Mouse (Mus musculus): ENCODE data around the gene Tmem256.
A peak's percentile ranks its signal among the peaks of the same experiment; 100 is the strongest.
"Not testable (repeated sequence)": the region's sequence is repeated elsewhere in the genome, so short reads cannot be mapped to it uniquely, and the experiment has no call there.

Tmem256 gene

DNA sequence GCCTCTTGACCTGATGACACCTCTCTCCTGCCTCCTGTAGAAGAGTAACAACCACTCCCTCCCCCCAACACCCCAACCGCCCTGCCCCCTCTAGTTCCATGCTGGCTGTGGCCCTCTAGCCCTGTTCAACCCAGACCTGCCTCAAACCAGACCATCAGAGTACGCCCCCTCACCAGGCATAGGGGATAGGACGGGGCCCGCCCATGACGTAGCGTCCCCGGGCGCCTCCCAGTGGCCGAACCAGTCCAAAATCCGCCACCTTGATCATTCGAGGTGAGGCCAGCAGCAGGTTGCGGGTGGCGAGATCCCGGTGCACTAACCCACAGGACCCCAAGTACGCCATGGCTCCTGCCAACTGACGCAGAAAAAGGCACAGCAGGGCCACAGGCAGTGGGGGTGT is 17.0 kb downstream of the Tmem256 start:
- no peak for DNase-seq (ENCODE audit: low spot score)

DNA sequence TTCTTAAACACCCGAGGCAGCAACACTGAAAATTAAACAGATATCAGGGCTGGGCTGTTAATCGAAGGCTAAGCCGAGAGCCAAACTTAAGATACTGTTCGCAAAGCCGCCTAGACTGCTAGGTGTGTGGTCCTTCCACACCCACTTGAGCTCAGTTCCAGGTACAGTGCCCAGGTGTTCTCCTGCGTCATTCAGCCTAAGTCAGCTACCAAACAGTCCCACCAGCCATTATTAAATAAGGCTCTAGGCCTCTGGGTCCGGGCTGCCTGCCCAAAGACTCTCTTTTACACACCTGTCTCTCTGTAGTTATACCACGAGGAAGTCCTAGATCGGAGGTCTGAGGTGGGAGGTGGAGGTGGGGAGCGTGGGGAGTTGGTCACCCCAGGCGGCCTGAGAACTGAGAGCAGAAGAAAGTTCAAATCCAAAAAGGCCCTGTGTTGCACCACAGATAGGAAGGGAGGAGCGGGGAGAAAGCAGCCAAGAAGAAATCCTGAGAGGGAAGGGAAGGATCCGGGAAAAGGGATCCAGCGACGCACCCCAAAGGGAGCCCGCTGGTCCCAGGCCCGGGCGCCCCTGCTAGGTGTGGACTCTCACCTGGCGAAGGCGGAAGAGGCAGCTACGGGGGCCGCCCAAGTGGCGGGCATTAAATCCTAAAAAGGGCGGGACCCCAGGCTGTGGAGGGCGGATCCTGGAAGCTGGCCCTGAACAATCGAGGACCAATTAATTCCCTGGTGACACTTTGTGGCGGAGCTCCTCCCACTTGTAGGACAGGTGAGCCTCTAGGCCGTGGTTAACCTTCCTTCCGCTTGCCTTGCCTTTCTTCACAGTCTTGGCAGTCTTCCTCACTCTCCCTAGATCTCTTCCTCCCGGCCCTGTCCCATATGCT is 20.0 kb downstream of the Tmem256 start, which contains the start of gene Tnk1:
Tnk1 (minus strand) TSS at position 618 of the 886 bp plus-strand sequence.
- peak; percentile 75 for DNase-seq (ENCODE audit: low spot score)

DNA sequence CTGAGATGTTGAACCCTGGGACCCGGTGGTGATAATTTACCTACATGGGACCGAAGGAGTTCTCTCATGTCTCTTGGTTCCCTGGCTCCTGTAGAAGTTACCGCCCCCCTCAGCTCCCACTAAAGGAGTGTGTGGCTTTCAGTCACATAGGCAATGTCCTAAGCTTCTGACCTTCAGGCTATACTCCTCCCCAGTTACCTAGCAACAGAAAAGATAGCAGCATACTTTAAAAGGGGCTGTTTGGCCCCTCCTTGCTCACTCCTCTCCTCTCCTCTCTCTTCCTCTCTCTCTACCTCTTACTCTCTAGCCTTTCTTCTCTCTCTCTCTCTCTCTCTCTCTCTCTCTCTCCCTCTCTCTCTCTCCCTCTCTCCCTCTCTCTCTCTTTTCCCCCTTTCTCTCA is 25.4 kb downstream of the Tmem256 start:
- not testable (repeated sequence) for DNase-seq (ENCODE audit: low spot score)

DNA sequence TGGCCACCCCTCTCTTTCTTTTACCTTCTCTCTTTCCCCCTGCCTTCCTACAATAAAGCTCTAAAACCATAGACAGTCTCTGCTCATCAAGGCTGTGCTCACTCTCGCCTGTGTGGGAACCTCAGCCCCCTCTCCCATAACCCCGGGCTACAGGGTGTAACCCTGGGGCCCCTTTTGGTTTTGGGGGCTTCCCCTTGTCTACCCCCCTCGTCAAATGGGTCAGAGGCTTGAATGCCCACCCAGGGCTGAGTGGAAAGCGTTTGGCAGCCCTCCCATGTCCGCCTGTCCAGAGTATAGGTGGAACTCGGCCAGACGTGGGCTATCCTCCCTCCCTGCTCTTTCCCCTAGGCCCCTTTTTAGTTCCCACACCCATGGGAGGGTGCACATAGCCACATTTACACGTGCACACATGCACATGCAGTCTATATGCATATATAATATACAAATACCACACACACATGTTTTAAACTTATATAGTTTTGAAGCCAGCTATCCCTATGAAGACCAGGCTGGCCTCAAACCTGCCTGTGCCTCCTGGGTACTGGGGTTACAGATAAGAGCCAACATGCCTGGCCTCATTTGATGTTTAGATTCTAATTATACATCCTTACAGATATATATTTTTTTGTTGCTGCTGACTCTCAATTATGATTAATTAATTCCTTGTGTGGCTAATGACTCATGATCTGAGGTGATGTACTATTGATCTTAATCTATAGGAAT is 26.0 kb downstream of the Tmem256 start:
- DNase-seq (ENCODE audit: low spot score): no peak

DNA sequence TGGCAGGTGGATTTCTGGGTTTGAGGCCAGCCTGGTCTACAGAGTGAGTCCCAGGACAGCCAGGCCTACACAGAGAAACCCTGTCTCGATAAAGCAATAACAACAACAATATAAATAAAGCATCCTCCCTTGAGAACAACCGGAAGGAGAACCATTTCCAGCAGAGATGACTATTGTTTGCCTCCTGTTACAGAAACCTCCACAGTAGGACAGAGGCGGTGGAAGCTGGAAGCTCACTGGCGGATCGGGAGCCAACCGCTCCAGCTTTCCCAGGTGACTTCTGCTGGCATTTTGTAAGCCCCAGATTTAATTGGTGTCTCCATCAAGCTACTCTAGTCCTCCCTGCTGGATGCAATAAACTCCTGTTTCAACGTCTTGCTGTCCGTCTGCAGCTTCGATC is 27.2 kb downstream of the Tmem256 start:
- DNase-seq (ENCODE audit: low spot score): no peak

DNA sequence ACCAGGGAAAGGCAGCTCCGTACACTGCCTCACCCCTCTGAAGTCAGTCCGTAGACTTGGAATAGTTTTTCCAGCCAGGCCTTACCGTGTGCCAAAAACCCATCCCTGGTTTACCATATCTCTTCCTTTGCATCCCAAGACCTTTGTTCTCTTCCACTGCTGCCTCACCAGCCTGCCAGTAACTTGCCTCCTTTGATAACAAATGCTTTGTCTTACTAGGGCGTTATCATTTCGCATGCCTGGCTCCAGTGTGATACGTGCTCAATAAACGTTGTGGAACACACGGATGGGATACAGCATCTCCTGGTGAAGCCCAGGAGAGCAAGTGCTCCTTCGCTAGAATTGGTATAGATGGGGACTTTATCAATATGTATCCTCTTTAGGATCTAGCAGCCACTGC is 29.0 kb downstream of the Tmem256 start:
- no peak for DNase-seq (ENCODE audit: low spot score)

DNA sequence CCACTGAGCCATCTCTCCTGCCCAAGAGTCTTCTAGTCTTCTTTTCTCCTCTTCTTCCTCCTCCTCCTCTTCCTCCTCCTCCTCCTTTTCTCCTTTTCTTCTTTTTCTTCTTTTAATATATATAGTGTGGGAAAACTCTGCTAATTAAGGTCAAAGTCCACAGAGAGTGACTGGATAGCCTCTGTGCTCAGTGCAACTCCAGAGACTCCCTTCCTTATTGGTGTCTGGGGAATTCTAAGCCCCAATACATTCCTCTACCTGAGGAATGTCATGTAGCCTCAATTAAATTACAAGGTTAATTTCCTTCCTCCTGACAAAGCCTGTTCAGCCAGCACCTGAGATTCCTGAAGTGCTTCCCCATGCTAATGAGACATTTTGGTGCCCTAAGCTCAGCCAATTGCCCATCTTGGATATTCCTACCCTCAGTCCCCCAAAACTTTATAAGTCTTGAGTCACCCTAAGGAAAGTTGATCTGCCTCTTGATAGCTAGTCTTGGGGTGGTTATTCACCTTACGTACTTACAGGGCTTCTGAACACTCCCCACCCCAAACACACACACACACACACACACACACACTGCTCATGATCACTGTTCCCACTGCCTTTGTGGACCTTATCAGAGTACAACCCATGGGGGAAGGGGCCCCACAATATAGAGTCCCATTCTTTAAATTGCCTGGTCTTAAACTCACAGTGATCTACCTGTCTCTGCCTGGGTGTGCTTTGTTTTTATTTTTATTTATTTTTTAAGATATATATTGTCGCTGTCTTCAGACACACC is 32.2 kb downstream of the Tmem256 start:
- no peak for DNase-seq (ENCODE audit: low spot score)

DNA sequence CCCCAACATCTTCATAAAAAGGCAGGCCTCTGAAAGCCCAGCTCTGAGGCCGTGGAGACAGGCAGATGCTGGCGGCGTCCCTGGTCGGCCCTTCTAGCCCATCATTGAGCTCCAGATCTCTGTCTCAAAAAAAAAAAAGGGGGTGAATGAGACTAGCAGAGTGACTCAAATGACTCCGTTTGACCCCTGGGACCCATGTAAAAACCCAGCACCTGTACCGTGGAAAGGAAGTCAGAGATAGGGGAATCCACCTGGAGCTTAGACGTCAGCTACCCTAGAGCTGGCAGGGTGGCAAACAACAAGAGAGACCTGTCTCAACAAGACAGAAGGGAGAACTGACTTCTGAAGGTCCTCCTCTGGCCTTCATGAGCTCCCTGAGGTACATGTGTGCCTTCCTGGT is 33.5 kb downstream of the Tmem256 start:
- no peak for DNase-seq (ENCODE audit: low spot score)

DNA sequence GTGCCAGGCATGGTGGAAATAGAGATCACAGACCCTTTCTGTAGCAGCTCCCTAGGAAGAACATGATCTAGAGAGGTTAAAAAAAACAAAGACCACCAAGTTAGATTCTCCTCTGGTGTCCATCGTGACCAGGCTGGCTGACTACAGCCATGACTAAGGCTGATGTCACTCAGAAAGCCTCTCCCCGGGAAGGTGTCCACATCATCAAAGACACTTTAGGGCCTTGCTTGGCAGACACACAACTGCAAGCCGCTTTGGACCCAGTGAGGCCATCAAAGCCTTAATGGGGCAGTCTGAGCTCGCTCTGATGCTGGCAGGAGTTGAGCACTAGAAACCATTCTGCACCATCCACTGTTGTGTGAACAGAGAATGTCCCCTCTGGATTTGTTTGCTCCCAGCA is 34.1 kb downstream of the Tmem256 start:
- DNase-seq (ENCODE audit: low spot score): no peak

DNA sequence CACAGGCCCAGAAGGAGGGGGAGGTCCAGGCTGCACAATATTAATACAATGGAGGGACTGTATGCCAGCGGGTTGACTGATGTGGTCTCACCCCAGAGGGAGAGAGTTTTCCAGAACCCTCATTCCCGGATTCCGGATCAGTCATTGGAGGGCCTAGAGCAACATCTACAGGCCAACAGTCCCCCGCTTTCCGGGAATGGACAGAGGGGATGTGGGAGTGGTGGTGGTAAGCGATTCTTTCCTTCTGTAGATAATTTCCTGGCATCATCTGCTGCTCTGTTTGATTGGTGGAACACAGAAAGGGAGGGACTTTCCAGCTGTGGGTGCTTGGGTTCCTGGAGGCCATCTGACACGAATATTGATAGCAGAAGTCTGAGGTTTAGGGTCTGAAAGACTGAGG is 37.9 kb downstream of the Tmem256 start:
- DNase-seq (ENCODE audit: low spot score): no peak

DNA sequence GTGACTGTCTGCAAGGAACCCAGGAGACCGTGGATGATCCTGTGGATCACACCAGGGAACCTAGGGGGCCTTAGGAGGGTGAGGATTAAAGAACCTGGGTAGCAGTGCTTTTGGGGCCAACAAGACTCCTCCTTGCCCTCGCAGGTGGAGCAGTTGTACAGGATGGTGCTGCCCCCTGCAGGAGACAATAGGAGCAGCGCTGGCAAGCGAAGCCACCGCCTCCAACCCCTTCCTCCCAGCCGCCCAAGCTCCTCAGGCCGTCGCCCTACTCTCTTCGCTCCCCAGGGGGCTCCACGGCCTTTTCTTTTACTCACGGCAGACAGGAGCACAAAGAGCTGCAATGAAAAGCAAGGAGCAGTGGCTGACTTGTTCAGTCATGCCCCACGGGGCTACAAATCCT is 38.6 kb downstream of the Tmem256 start:
- peak; percentile 82 for DNase-seq (ENCODE audit: low spot score)

DNA sequence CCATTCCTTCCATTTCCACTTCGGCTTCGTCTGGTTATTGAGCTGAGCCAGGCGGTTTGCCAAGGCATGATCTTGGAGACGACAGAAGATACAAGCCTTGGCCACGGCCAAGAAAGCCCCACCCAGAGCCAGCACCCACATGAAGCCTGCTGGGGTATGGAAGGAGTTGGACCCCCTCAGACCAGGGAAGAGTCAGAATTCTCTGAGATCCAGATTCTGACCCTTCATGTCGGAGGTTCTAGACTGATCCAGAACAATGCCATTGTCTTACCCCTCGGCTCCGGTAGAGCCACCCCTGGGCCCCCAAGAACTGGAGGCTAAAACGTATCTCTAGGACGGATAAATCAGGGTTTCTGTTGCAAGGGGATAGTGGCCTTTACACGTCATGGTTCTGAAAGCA is 39.6 kb downstream of the Tmem256 start, which contains the start of gene Tmem95:
Tmem95 (minus strand) TSS at position 141 of the 400 bp plus-strand sequence.
- no peak for DNase-seq (ENCODE audit: low spot score)

DNA sequence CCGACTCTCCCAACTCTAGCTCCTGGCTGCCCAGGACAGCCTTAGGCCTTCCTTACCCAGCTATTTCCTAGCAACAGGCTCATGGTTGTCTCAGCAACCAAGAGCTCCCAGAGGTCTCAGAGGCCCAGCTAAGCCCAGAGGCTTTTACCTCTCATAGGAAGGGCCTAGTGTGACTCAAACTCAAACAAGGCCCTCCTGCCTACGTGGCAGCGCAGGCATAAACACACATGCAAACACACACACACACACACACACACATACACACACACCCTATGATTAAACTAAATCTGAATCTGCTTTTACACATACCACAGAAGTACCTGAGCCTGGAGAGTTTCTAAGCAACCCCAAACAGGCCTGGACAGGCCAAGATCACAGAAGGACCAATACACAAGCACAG is 40.1 kb downstream of the Tmem256 start:
- DNase-seq (ENCODE audit: low spot score): no peak

DNA sequence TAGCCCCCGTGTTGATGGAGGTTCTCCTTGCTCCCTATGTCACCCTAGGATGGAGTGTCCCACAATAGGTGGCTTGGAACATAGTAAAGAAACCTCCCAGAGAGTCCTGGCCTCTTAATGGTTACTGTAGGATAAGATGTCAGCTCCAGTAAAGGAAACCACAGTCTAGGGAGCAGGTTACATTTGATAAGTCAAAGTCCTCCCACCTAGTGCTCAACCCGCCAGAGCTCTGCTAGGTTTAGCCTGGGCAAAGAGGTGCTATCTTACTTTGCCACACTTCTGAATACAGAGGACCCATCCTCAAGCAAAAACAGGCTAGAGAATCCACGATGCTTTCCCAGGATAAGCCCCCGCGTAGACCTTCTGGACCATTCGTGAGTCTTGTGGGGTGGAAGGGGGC is 40.6 kb downstream of the Tmem256 start:
- no peak for DNase-seq (ENCODE audit: low spot score)

DNA sequence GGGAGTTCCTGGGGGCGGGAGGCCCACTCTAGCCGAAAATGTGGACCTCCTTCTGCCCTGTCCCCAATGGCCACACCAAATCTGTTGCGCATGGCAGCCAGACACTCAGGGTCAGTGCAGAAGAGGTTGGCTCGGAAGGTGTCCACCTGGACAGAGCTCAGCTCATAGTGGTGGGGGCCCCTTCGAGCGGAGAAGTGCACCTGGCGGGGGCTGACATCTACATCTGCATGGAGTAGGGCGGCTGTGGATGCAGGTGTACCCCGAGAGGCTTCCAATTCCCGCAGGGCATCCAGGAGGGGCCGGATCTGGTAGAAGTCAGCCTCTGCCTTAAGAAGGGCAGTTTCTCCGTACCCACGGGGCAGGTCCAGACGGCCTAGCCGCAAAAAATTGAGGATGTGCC is 41.4 kb downstream of the Tmem256 start:
- DNase-seq (ENCODE audit: low spot score): no peak

DNA sequence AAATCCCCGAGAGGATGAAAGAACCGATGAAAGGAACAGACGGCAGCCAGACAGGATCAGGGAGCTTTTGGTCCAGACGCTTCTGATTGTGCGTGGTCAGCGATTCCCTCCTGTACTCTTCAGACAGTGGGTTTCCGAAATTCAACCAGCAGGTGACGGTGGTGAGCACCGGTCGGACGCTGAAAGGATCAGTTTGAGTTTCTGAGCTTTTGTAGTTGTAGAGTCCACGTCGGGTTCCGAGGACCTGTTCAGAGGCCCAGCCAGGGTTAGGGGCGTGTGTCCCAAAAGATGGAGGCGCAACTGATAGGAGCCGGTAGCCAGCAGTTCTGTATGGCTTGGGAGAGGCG is 42.2 kb downstream of the Tmem256 start:
- peak; percentile 84 for DNase-seq (ENCODE audit: low spot score)

DNA sequence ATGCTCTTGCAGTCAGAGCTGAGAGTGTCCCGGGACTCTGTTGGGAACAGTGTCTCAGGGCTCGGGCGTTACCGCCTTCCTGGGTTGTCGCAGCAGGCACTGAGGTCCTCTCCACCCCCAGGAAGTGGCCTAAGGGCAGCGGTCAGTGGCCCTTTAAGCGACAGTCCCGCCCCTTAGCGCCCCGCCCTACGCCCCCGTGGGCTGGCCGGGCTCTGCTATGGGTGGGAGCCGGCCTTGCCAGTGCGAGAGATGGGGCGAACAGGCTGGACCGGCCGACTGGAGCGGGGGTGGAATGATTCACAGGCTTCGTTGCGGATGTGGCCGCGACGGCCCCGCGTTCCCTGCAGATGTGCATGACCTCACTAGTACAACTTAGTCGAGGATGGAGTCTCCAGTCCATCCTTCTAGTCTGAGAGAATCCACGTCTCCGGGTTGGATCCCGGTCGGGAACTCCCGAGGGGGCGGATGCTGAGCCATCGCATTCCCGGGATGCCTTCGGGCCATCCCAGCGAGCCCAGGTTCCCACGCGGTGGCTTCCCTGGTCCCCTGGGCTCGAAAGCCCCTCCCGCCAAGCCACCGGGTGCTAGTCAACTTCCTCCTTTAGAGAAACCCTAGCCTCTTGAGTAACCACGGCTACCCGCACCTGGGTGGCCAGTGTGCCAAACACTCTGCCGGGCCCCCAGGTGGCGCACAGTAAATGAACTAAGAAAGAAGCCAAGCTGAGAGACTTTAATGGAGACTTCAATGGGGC is 42.7 kb downstream of the Tmem256 start, which contains the start of gene Kctd11:
Kctd11 (minus strand) TSS at position 554 of the 751 bp plus-strand sequence.
- peak; percentile 95 for DNase-seq (ENCODE audit: low spot score)

DNA sequence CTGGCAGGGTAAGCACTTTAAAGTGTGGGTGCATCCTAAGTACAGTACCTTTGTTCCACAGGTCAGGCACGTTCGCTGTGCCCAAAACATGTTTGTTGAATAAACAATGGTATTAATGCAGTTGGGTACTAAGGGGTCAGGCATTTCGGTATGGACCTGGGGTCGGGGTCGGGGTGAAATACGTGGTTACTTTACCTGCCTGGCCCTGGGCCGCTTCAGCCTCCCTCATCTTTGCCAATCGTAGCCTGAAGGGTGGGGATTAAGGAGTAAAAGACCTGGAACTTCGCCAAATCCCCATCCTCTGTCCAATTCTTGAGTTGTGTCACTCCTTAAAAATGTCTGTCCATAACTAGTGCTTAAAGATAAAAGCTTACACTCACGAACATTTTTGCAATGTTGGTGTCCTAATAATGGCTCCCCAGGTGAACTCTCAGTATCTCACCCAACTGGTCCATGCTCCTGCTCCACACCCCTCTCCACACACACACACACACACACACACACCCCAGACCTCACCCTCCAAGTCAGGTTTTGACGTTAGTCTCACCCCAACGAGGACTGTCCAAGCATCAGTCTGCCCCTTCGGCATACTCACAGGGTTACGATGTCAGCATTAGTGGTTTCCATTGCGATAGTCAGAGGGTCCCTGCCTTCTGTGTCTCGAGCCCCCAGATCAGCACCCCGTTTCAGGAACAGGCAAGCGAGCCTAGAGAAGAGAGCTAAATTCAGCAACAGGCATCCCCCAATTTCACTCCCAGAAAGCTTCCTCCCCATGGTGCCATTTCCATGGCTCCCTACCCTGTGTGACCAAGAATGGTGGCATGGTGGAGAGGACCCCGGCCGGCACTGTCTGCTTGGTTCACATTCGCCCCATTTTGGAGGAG is 43.7 kb downstream of the Tmem256 start:
- DNase-seq (ENCODE audit: low spot score): no peak

DNA sequence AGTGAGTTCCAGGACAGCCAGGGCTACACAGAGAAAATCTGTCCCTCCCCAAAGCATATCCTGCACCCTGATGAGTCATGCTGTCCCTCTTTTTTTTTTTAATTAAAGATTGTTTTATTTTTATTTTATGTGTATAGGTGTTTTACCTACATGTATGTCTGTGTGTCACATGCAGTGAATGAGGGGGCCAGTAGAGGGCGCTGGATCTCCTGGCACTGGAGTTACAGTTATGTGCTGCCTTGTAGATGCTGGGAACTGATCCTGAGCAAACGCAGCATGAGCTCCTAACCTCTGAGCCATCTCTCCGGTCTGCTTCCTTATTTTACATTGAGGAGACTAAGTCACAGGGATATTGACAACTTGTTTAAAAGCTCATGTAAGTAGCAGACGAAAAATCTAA is 44.8 kb downstream of the Tmem256 start:
- no peak for DNase-seq (ENCODE audit: low spot score)

DNA sequence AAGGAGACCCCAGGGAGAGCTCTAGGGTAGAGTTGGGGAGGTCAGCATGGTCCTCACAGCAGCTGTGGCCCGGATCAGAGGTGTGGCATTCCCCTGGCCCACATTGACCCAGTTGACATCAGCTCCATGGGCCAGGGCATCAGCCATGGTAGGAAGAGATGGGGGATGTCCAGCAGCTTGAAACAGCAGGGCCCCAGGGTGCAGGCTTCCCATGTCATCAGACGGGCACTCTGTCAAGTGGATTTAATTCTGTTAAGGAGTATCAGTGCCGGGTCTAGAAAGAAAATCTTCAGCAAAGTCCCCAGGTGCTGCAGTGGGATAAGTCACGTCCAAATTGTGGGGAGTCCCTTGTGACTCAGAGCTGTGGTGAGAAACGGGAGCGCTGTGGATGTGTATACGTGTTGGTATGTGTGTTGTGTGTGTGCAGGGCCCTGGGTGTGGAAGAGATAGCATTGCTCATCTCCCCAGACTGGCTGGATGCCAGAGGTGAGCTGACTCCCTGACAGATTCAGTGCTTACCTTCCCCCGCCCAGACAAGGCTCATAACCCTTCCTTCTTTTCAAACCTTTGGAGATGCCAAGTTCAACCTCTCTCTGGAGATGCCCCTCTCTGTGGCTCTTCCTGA is 45.3 kb downstream of the Tmem256 start:
- DNase-seq (ENCODE audit: low spot score): no peak

Measured in yolk sac, embryonic 10.5 days (tissue).